Mouse (Mus musculus) macrophage (primary cell): ENCODE data around the gene Amer3. TPM values are rescaled to one million over a fixed set of nuclear protein-coding genes. Genes with fewer than 3 reads are reported as not detected.

ENCODE experiments used
- polyA plus RNA-seq: library from polyadenylated mRNA; stranded (reverse); fragments of 250-400 nt; gene quantifications from 3 replicates; pipeline ENCODE4 v1.2.4, GENCODE M21; 2018; ENCODE audit warnings: inconsistent platforms

Amer3 gene
- polyA plus RNA-seq, 1 experiment from 2014 or later, result not detected

Other genes starting within 250 kb of the Amer3 start
- 47.2 to 87.1 TPM (median 69.5 TPM) in 3 replicates for gene Ccdc115, start 140.0 kb upstream of the Amer3 start, polyA plus RNA-seq
- gene Imp4, start 139.8 kb upstream of the Amer3 start, polyA plus RNA-seq, result 28.5 to 54.8 TPM (median 40.6 TPM) in 3 replicates
- gene Ptpn18, start 119.9 kb upstream of the Amer3 start, polyA plus RNA-seq, result 43.6 to 172 TPM (median 169 TPM) in 3 replicates
- not detected in 3 replicates for gene Prss39, start 81.2 kb upstream of the Amer3 start, polyA plus RNA-seq
- gene Cfc1, start 44.0 kb upstream of the Amer3 start, polyA plus RNA-seq, result not detected in 3 replicates
- not detected in 3 replicates for gene Prss40, start 18.7 kb upstream of the Amer3 start, polyA plus RNA-seq